Mouse (Mus musculus) midbrain, embryonic 14.5 days (tissue): ENCODE results near the gene Gna11. TPM values are rescaled to one million over a fixed set of nuclear protein-coding genes. Genes with fewer than 3 reads are reported as not detected.

ENCODE experiments used
- ATAC-seq: fragments of 200-750 bp; cut with Nextera tagmentation; 2 replicates; pipeline ENCODE4 v1.8.0; 2017; ENCODE audit warnings: moderate number of reproducible peaks, moderate library complexity; ENCODE audit not compliant: low FRiP score, low TSS enrichment
- DNase-seq: peaks from one replicate; pipeline ENCODE4 v3.0.0-alpha.2; 2015
- H3K27ac ChIP-seq: fragments of 300-500 bp; sonication (generic); replicated peaks from 2 replicates; pipeline ENCODE4 v1.5.1; 2014; ENCODE audit warnings: mild to moderate bottlenecking, low read depth, low read length, moderate library complexity
- H3K27me3 ChIP-seq: fragments of 300-500 bp; sonication (generic); 2 replicates; pipeline ENCODE4 v1.6.1; 2014; ENCODE audit warnings: low read length, control low read depth, mixed read lengths; ENCODE audit not compliant: control insufficient read depth, insufficient read depth
- H3K36me3 ChIP-seq: fragments of 300-500 bp; sonication (generic); 2 replicates; pipeline ENCODE4 v1.6.1; 2014; ENCODE audit warnings: low read length, control low read depth; ENCODE audit not compliant: control insufficient read depth, insufficient read depth
- H3K4me1 ChIP-seq: fragments of 300-500 bp; sonication (generic); 2 replicates; pipeline ENCODE4 v1.6.1; 2014; ENCODE audit warnings: mild to moderate bottlenecking, antibody characterized with exemption, low read length, control low read depth; ENCODE audit not compliant: control insufficient read depth, insufficient read depth
- H3K4me2 ChIP-seq: fragments of 300-500 bp; sonication (generic); 2 replicates; pipeline ENCODE4 v1.6.1; 2014; ENCODE audit warnings: mild to moderate bottlenecking, low read length, moderate library complexity
- H3K4me3 ChIP-seq: fragments of 300-500 bp; sonication (generic); replicated peaks from 2 replicates; pipeline ENCODE4 v1.5.1; 2014; ENCODE audit warnings: low read depth, low read length
- H3K9ac ChIP-seq: fragments of 300-500 bp; sonication (generic); replicated peaks from 2 replicates; pipeline ENCODE4 v1.6.1; 2014; ENCODE audit warnings: mild to moderate bottlenecking, low read length, moderate library complexity
- H3K9me3 ChIP-seq: fragments of 300-500 bp; sonication (generic); 2 replicates; pipeline ENCODE4 v1.6.1; 2016; ENCODE audit warnings: low read length, control low read depth, mixed read lengths; ENCODE audit not compliant: control insufficient read depth
- WGBS: fragments of 180-500 bp; shearing (Covaris S2); extraction: QIAGEN DNeasy Blood & Tissue Kit; methylation state at CpG from one replicate; pipeline ENCODE4 v1.1.7; 2014; 5-methylcytosine and 5-hydroxymethylcytosine counted together
- polyA plus RNA-seq: library from polyadenylated mRNA; unstranded; fragments of >200 nt; fragmentation: Nextera tagmentation; extraction: Ambion mirVana; gene quantifications from 2 replicates; pipeline ENCODE4 v1.2.1, GENCODE M21; 2014

Gna11 gene
- polyA plus RNA-seq, 1 experiment from 2014 or later = 86.7 TPM

DNA sequence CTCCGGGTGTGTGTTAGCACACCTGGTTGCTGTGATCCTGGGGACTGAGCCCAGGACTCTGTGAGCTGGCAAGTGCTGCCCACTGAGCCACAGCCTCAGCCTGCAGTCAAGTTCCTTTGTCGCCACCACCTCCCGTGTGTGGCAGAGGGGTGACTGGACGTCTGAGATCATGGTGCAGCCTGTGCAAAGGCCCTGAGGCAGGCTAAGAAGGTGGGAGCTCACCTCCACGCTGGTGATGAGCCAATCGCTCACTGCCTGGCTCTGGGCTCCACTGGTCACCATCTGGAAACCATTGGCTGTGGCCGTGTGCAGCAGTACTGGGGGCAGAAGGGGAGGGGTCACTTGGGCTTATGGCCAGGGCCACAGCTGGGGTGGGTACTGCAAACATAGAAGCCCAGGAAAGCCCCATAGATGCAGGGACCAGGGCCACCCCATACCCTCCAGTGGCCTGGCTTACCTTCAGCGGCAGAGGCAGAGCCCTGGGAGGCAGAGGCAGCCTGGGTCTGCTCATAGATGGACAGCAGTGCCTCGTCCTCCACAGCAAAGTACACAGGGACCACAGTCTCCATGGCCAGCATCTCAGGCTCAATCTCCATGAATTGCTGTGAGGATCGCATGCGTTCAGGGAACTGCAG, 52.3 kb downstream of the Gna11 start:
- DNase-seq = no peak
- ATAC-seq = no peak
- H3K4me2 ChIP-seq = no peak overlapping the region
- H3K4me3 ChIP-seq = no peak overlapping the region
- peaks cover 17% of the 10 kb centered on the region for H3K4me1 ChIP-seq
- H3K9ac ChIP-seq = no peak overlapping the region
- peaks cover 55% of the 10 kb centered on the region for H3K36me3 ChIP-seq
- 91% methylated on average over 11 of the region's 11 CpGs for WGBS
- H3K27ac ChIP-seq = no peak overlapping the region
- H3K9me3 ChIP-seq = no peaks in the 10 kb centered on the region
- H3K27me3 ChIP-seq = no peaks in the 10 kb centered on the region

DNA sequence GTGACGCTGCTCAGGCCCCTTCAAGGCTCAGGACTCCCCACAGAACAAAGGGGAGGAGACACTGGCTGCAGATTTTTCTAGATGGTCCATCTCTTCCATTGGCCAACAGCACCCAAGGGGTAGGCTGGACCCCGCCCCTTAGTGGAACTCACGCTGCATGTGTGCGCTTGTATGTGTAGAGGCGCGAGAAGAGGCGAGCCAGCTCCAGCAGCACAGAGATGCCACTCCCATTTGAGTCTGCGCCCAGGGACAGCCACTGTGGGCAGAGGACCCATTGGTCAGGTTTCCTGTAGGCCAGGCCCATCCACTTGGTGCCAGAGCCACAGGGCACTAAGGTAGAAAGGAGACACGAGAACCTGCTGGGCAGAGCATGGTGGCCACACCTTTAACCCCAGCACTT, 54.0 kb downstream of the Gna11 start:
- Histone ChIP-seq H3K4me3 (no peak overlapping the region), H3K4me1 (peaks cover 9% of the 10 kb centered on the region), H3K36me3 (peaks cover 70% of the 10 kb centered on the region), H3K9ac (no peak overlapping the region), H3K4me2 (no peak overlapping the region), H3K27ac (no peak overlapping the region), H3K9me3 (no peaks in the 10 kb centered on the region), H3K27me3 (no peaks in the 10 kb centered on the region)
- DNase-seq (no peak), ATAC-seq (no peak)
- 96% methylated on average over 9 of the region's 9 CpGs for WGBS

DNA sequence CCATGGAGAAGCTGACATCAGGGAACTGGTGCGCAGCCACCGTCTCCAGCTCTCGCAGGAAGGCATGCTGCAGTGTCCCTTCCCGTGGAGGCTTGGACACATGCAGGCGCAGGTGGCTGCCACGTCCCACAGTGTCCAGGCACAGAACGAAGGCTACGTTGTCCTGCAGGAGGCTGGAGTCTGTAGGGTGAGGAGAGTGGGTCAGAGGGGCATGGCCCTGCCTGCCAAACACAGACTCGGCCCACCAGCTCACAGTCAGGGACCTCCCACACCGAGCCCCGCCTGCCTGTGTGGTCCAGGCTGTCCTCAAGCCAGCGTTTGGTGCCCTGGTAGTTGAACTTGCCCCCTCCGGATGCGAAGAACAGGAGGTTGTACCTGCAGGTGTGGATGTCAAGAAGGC, 55.0 kb downstream of the Gna11 start:
- peaks cover 70% of the 10 kb centered on the region for H3K36me3 ChIP-seq
- H3K9me3 ChIP-seq = no peaks in the 10 kb centered on the region
- ATAC-seq = no peak
- 87% methylated on average over 14 of the region's 14 CpGs for WGBS
- H3K27ac ChIP-seq = no peak overlapping the region
- DNase-seq = no peak
- H3K4me1 ChIP-seq = peaks cover 4% of the 10 kb centered on the region
- no peak overlapping the region for H3K4me3 ChIP-seq
- no peaks in the 10 kb centered on the region for H3K27me3 ChIP-seq
- no peak overlapping the region for H3K9ac ChIP-seq
- no peak overlapping the region for H3K4me2 ChIP-seq

DNA sequence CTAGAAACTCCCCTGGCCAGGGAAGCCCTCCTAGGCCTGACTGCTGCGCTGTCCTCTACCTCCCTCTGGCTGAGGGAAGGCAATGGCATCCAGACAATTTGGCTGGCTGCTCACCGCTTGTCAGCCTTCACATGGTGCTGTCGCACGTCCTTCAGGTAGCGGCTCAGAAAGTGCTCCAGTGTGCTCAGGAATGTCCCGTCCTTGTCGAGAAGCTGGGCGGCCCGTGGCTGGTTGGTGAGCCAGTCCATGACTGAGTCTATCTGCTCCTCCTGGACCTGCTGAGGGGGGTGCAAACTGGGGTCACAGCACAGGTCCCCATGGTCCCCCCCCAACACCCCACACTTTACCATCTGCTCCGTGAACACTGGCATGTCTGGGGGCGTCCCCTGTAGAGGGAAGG, 56.9 kb downstream of the Gna11 start:
- Histone ChIP-seq H3K4me2 (no peak overlapping the region), H3K27ac (no peak overlapping the region), H3K4me1 (peaks cover 12% of the 10 kb centered on the region; the same call in 1 of the 2 replicates), H3K27me3 (no peaks in the 10 kb centered on the region), H3K9ac (no peak overlapping the region), H3K9me3 (no peaks in the 10 kb centered on the region), H3K36me3 (peaks cover 68% of the 10 kb centered on the region), H3K4me3 (no peak overlapping the region)
- DNase-seq (no peak), ATAC-seq (no peak)
- 91% methylated on average over 11 of the region's 11 CpGs for WGBS

DNA sequence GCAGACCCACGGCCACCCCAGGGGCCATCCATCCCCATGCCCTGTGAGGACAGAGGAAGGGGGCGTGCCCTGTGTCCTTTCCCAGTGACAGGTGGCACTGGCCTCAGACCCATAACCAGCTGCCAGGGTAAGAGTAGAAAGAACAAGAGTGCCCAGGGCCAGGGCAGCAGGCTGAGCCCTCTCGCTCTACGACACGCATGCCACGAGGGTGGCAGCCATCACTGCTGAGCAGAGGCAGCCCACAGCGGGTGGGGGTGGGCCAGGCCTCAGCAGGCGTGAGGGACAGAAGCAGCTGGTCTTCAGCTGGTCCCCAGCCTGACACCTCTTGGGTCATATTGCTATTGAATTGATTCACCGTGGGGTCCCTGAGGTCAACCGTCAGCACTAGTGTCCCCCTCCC, 58.5 kb downstream of the Gna11 start:
- peaks cover 52% of the 10 kb centered on the region for H3K36me3 ChIP-seq
- no peak overlapping the region for H3K9ac ChIP-seq
- no peaks in the 10 kb centered on the region for H3K9me3 ChIP-seq
- H3K4me2 ChIP-seq = no peak overlapping the region
- WGBS = 88% methylated on average over 10 of the region's 10 CpGs
- DNase-seq (no peak), ATAC-seq (no peak)
- H3K27ac ChIP-seq = no peak overlapping the region
- peaks cover 17% of the 10 kb centered on the region for H3K4me1 ChIP-seq
- H3K4me3 ChIP-seq = no peak overlapping the region
- no peaks in the 10 kb centered on the region for H3K27me3 ChIP-seq

DNA sequence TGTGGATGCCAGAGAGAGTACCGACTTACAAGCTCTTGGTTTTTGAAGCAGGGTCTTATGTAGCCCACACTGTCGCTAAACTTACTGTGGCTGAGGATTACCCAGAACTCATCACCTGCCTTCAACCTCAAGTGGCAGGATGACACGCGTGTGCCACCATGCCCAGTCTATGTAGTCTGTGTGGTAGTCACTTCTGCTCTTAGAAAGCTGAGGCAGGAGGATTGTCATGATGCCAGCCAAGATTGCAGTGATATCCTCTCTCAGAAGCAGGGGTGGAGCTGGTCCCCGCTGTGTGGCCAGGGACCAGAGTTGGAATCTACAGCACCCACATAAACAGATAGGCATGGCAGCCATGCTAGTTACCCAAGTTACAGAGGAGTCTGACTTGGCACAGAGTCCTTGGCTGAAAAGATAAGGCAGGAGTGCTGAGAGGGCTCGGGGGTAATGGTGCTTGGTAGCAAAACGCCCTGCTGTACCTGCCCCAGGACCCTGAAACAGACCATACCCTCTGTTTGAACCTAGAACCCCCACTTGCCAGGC, 59.4 kb downstream of the Gna11 start:
- Histone ChIP-seq H3K4me2 (no peak overlapping the region), H3K9ac (no peak overlapping the region), H3K36me3 (peaks cover 43% of the 10 kb centered on the region), H3K27ac (no peak overlapping the region), H3K4me1 (peaks cover 22% of the 10 kb centered on the region), H3K4me3 (no peak overlapping the region), H3K9me3 (no peaks in the 10 kb centered on the region), H3K27me3 (no peaks in the 10 kb centered on the region)
- ATAC-seq (no peak), DNase-seq (no peak)
- WGBS = 76% methylated on average over 7 of the region's 7 CpGs

DNA sequence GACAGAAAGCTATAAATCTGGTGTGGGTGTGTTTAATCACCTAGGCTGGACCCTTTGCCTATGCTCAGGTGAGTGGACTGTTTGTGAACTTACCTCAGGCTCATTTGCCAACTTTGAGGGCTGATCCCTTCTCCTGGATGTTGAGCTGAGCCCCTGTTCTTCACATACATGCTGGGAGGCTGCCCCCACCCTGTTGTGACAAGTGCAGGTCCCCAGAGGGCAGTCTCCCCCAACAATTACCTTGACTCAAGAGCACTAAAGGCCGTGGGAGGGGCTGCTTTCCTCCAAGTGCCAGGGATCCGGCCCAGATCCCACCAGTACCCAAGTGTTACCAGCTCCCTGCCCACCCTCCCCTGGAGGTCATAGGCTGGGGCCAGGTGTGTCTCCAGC, 59.9 kb downstream of the Gna11 start:
- Histone ChIP-seq H3K27ac (peak overlapping the region; percentile 76), H3K27me3 (no peaks in the 10 kb centered on the region), H3K4me3 (no peak overlapping the region), H3K9ac (no peak overlapping the region), H3K36me3 (peaks cover 38% of the 10 kb centered on the region), H3K9me3 (no peaks in the 10 kb centered on the region), H3K4me2 (no peak overlapping the region), H3K4me1 (peaks cover 26% of the 10 kb centered on the region)
- 29% methylated on average over 2 of the region's 2 CpGs for WGBS
- no peak for DNase-seq
- no peak for ATAC-seq

DNA sequence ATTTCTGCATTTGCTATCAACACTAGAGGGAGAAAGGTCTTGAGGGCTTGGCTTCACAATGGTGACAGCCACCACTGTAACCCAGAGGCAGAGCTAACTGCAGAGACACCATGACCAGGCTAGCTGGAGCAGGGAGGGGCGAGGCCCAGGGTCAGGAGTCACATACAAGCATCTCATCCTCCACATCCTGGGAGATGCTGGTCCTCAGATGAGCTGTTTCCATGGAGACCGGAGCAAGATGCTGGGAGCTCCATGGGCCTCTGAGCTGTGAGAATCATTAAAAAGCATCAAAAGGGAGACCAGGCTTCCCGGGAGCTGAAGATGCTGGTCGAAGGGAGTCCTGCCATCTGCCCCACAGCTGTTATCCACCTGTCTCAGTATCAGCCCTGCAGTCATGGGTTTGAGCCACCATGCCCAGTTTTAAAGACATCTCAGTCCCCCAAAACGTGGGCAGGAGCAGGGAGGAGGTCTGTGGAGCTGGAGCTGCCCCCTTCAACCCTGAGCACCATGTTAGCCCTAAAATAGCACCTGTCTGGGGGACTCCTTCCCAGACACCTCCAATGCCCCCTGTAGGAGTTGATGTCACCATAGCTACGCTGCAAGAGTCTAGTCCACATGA, 60.4 kb downstream of the Gna11 start:
- Histone ChIP-seq H3K9me3 (no peaks in the 10 kb centered on the region), H3K27ac (peak overlapping the region; percentile 76), H3K4me2 (peak overlapping the region; percentile 18; the same call in 1 of the 2 replicates), H3K4me3 (no peak overlapping the region), H3K36me3 (peaks cover 33% of the 10 kb centered on the region), H3K9ac (0 out of 2 replicates have a peak overlapping the region, but pooled peaks have one; percentile 20), H3K4me1 (peaks cover 30% of the 10 kb centered on the region), H3K27me3 (no peaks in the 10 kb centered on the region)
- 39% methylated on average over 6 of the region's 6 CpGs for WGBS
- ATAC-seq (no peak), DNase-seq (peak; percentile 70)

DNA sequence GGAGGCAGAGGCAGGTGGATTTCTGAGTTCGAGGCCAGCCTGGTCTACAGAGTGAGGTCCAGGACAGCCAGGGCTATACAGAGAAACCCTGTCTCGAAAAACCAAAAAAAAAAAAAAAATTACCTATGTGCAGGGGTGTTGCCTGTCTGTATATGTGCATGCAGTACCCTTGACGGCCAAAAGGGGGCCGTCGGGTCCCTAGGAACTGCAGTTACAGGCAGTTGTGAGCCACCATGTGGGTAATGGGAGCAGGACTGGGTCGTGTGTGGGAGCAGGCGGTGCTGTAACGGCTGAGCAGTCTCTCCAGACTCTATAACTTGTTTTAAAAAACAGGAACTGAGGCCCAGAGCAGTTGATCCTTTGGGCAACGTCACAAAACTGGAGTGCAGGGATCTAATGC, 61.0 kb downstream of the Gna11 start:
- Histone ChIP-seq H3K36me3 (peaks cover 27% of the 10 kb centered on the region), H3K9ac (no peak overlapping the region), H3K4me2 (peak overlapping the region; percentile 18; the same call in 1 of the 2 replicates), H3K4me1 (peaks cover 33% of the 10 kb centered on the region), H3K4me3 (no peak overlapping the region), H3K27me3 (no peaks in the 10 kb centered on the region), H3K9me3 (no peaks in the 10 kb centered on the region), H3K27ac (peak overlapping the region; percentile 76)
- peak; percentile 70 for DNase-seq
- no peak for ATAC-seq
- WGBS = 17% methylated on average over 9 of the region's 9 CpGs
